Mouse (Mus musculus) stomach, embryonic 15.5 days (tissue): ENCODE data around the gene Krtap10-10. TPM values are rescaled to one million over a fixed set of nuclear protein-coding genes. Genes with fewer than 3 reads are reported as not detected.
"Not testable (repeated sequence)": the region's sequence is repeated elsewhere in the genome, so short reads cannot be mapped to it uniquely, and the experiment has no call there.

Source experiments
- ATAC-seq: fragments of 200-750 bp; cut with Nextera tagmentation; 2 replicates; pipeline ENCODE4 v1.8.0; 2017; ENCODE audit warnings: low read depth, moderate number of reproducible peaks, moderate TSS enrichment; ENCODE audit not compliant: insufficient read depth, low FRiP score
- H3K27ac ChIP-seq: fragments of 300-500 bp; sonication (generic); 2 replicates; pipeline ENCODE4 v1.5.1; 2015; ENCODE audit warnings: mild to moderate bottlenecking, inconsistent platforms
- H3K27me3 ChIP-seq: fragments of 300-500 bp; sonication (generic); replicated peaks from 2 replicates; pipeline ENCODE4 v1.6.1; 2015; ENCODE audit warnings: inconsistent platforms
- H3K36me3 ChIP-seq: fragments of 300-500 bp; sonication (generic); 2 replicates; pipeline ENCODE4 v1.6.1; 2015; ENCODE audit warnings: inconsistent platforms
- H3K4me1 ChIP-seq: fragments of 300-500 bp; sonication (generic); 2 replicates; pipeline ENCODE4 v1.6.1; 2015; ENCODE audit warnings: inconsistent platforms
- H3K4me2 ChIP-seq: fragments of 300-500 bp; sonication (generic); 2 replicates; pipeline ENCODE4 v1.6.1; 2015; ENCODE audit warnings: mild to moderate bottlenecking, inconsistent platforms
- H3K4me3 ChIP-seq: fragments of 300-500 bp; sonication (generic); replicated peaks from 2 replicates; pipeline ENCODE4 v1.5.1; 2015; ENCODE audit warnings: inconsistent platforms
- H3K9ac ChIP-seq: fragments of 300-500 bp; sonication (generic); 2 replicates; pipeline ENCODE4 v1.6.1; 2015; ENCODE audit warnings: inconsistent platforms
- H3K9me3 ChIP-seq: fragments of 300-500 bp; sonication (generic); 2 replicates; pipeline ENCODE4 v1.6.1; 2016; ENCODE audit warnings: inconsistent platforms
- WGBS: fragments of 180-500 bp; shearing (Covaris S2); methylation state at CpG from one replicate; pipeline ENCODE4 v1.1.7; 2015; 5-methylcytosine and 5-hydroxymethylcytosine counted together
- polyA plus RNA-seq: library from polyadenylated mRNA; unstranded; fragments of >200 nt; fragmentation: Nextera tagmentation; extraction: Ambion mirVana; gene quantifications from 2 replicates; pipeline ENCODE4 v1.2.1, GENCODE M21; 2015

Krtap10-10 gene
- polyA plus RNA-seq, result not detected in 2 replicates

DNA sequence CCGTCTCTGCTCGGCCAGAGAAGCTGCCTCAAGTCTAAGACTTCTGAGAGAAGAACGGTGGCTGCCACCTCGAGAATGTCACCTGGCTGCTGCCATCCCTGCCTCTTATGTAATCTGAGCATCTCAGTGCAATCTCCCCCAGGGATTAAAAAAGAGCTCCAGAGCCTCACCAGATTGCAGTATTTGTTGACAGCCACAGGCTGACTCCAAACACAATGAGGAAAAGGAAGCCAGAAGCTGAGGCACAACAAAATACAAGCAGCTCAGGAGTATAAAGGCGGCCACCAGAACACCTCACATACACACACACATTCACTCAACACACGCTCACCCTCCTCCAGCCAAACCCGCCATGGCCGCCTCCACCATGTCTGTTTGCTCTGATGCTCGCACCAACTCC lies at the start of gene Krtap10-10:
Krtap10-10 (plus strand) TSS at position 301 of the 400 bp plus-strand sequence.
- ATAC-seq, result no peak
- H3K4me1 ChIP-seq, result no peaks in the 10 kb centered on the region
- no peaks in the 10 kb centered on the region for H3K9me3 ChIP-seq
- H3K9ac ChIP-seq, result no peak within 1 kb of the TSS
- 73% methylated on average over 9 of the region's 9 CpGs for WGBS
- H3K27ac ChIP-seq, result no peak within 1 kb of the TSS
- H3K27me3 ChIP-seq, result no peaks in the 10 kb centered on the region
- H3K4me3 ChIP-seq, result no peak within 1 kb of the TSS
- no peak within 1 kb of the TSS for H3K4me2 ChIP-seq
- H3K36me3 ChIP-seq, result no peaks in the 10 kb centered on the region

DNA sequence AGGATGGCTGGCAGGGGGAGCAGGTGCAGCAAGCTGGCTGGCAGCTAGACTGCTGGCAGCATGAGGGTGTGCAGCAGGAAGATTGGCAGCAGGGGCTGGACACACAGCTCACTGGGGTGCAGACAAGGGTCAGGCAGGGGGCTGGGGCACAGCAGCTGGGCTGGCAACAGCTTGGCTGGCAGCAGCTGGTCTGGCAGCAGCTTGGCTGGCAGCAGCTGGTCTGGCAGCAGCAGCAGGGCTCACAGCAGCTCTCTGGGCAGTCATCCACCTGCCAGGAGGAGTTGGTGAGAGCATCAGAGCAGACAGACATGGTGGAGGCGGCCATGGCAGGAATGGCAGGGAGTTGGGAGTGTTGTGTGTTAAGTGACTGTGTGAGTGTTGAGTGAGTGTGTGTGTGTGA lies 47.9 kb upstream of the Krtap10-10 start, which contains the start of gene Gm7137:
Gm7137 (minus strand) TSS at position 325 of the 400 bp plus-strand sequence.
- not testable (repeated sequence) for H3K4me1 ChIP-seq, H3K4me3 ChIP-seq, ATAC-seq, H3K9ac ChIP-seq, H3K27ac ChIP-seq, H3K36me3 ChIP-seq, H3K4me2 ChIP-seq, H3K9me3 ChIP-seq, H3K27me3 ChIP-seq
- 36% methylated on average over 1 of the region's 1 CpGs for WGBS

GRCm38 (mm10) chr10:77788621-77789020 lies 47.1 kb upstream of the Krtap10-10 start:
- WGBS, result 71% methylated on average over 2 of the region's 2 CpGs
- no peak for ATAC-seq
- Histone ChIP-seq H3K4me3 (no peak overlapping the region), H3K27me3 (no peaks in the 10 kb centered on the region), H3K27ac (no peak overlapping the region), H3K9ac (no peak overlapping the region), H3K9me3 (no peaks in the 10 kb centered on the region), H3K4me1 (no peaks in the 10 kb centered on the region), H3K4me2 (no peak overlapping the region), H3K36me3 (no peaks in the 10 kb centered on the region)

- ATAC-seq, result no peak
- 0 out of 2 replicates have a peak, but pooled peaks cover 4% of the 10 kb centered on the region for H3K4me1 ChIP-seq
- H3K27ac ChIP-seq, result no peak within 1 kb of the TSS
Observed at GRCm38 (mm10) chr10:77794976-77795375, 40.8 kb upstream of the Krtap10-10 start, which contains the start of gene Gm9639. Gene Gm9639 (minus strand): TSS chr10:77795076.

GRCm38 (mm10) chr10:77797677-77798076 lies 38.1 kb upstream of the Krtap10-10 start:
- Histone ChIP-seq H3K4me1 (0 out of 2 replicates have a peak, but pooled peaks cover 4% of the 10 kb centered on the region), H3K4me2 (no peak overlapping the region), H3K9ac (no peak overlapping the region), H3K27ac (no peak overlapping the region), H3K27me3 (no peaks in the 10 kb centered on the region), H3K9me3 (no peaks in the 10 kb centered on the region), H3K36me3 (no peaks in the 10 kb centered on the region), H3K4me3 (no peak overlapping the region)
- 24% methylated on average over 3 of the region's 3 CpGs for WGBS
- ATAC-seq, result no peak

More at GRCm38 (mm10) chr10:77794976-77795375, 40.8 kb upstream of the Krtap10-10 start, which contains the start of gene Gm9639:
- Histone ChIP-seq H3K9ac (no peak within 1 kb of the TSS), H3K27me3 (no peaks in the 10 kb centered on the region), H3K4me3 (no peak within 1 kb of the TSS), H3K9me3 (no peaks in the 10 kb centered on the region), H3K36me3 (no peaks in the 10 kb centered on the region), H3K4me2 (no peak within 1 kb of the TSS)
- 34% methylated on average over 2 of the region's 2 CpGs for WGBS

DNA sequence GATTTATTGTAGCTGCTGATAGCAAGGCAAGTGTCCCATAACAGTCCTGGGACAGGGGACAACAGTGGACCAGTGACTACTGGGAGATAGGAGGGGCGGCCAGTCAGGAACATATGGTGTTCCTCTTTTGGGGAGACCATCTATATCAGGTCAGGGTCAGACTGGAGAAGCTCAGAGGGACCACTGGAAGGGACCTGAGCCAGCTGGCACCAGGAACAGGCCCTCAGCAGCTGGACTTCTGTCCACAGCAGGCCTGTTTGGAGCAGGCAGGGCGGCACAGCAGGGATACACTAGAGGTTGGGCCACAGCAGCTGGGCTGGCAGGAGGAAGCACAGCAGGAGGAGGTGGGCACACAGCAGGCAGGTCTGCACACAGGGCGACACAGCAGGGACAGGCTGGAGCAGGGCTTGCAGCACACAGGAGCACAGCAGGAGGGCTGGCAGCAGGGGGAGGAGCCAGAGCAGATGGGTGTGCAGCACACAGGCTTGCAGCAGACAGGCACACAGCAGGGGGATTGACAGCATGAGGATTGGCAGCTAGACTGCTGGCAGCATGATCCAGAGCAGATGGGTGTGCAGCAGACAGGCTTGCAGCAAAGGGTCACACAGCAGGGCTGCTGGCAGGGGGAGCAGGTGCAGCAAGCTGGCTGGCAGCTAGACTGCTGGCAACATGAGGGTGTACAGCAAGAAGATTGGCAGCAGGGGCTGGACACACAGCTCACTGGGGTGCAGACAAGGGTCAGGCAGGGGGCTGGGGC lies 37.4 kb upstream of the Krtap10-10 start:
- not testable (repeated sequence) for ATAC-seq, H3K27ac ChIP-seq, H3K4me1 ChIP-seq, H3K27me3 ChIP-seq, H3K36me3 ChIP-seq, H3K9me3 ChIP-seq, H3K4me3 ChIP-seq, H3K9ac ChIP-seq, H3K4me2 ChIP-seq
- 53% methylated on average over 3 of the region's 3 CpGs for WGBS

- Histone ChIP-seq H3K36me3 (no peaks in the 10 kb centered on the region), H3K4me3 (no peak within 1 kb of the TSS), H3K4me2 (no peak within 1 kb of the TSS), H3K9ac (no peak within 1 kb of the TSS), H3K4me1 (0 out of 2 replicates have a peak, but pooled peaks cover 4% of the 10 kb centered on the region), H3K27me3 (no peaks in the 10 kb centered on the region), H3K27ac (no peak within 1 kb of the TSS), H3K9me3 (no peaks in the 10 kb centered on the region)
- WGBS, result 68% methylated on average over 8 of the region's 8 CpGs
- no peak for ATAC-seq
Observed at GRCm38 (mm10) chr10:77798921-77799508, 36.7 kb upstream of the Krtap10-10 start, which contains the start of gene Gm19668. Gene Gm19668 (minus strand): TSS chr10:77799133.

GRCm38 (mm10) chr10:77804095-77804494 lies 31.7 kb upstream of the Krtap10-10 start:
- H3K27me3 ChIP-seq, result no peaks in the 10 kb centered on the region
- H3K9ac ChIP-seq, result no peak overlapping the region
- no peaks in the 10 kb centered on the region for H3K36me3 ChIP-seq
- H3K4me2 ChIP-seq, result no peak overlapping the region
- H3K9me3 ChIP-seq, result no peaks in the 10 kb centered on the region
- 51% methylated on average over 3 of the region's 3 CpGs for WGBS
- no peak overlapping the region for H3K27ac ChIP-seq
- no peak for ATAC-seq
- H3K4me3 ChIP-seq, result no peak overlapping the region
- H3K4me1 ChIP-seq, result no peaks in the 10 kb centered on the region

DNA sequence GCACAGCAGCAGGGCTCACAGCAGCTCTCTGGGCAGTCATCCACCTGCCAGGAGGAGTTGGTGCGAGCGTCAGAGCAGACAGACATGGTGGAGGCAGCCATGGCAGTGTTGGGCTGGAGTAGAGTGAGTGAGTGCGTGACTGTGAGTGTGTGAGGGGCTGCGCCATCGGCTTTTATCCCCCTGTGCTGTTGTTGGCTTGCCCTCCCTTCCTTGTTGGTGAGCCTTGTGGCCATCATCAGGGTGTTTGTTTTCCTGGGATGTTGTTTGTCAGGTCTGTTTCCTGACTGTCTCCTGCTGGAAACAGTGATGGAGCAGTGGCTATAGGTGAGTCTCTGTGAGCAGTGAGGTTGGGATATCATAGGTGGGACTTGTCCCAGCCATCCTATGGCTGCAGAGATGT lies 24.0 kb upstream of the Krtap10-10 start, which contains the start of gene Gm9507:
Gm9507 (minus strand) TSS at position 101 of the 400 bp plus-strand sequence.
- Histone ChIP-seq H3K27ac (no peak within 1 kb of the TSS), H3K4me3 (no peak within 1 kb of the TSS), H3K4me2 (no peak within 1 kb of the TSS), H3K9ac (no peak within 1 kb of the TSS), H3K36me3 (no peaks in the 10 kb centered on the region), H3K27me3 (no peaks in the 10 kb centered on the region), H3K9me3 (no peaks in the 10 kb centered on the region), H3K4me1 (no peaks in the 10 kb centered on the region)
- 67% methylated on average over 5 of the region's 5 CpGs for WGBS
- no peak for ATAC-seq

- Histone ChIP-seq H3K27me3 (no peaks in the 10 kb centered on the region), H3K36me3 (no peaks in the 10 kb centered on the region), H3K9me3 (no peaks in the 10 kb centered on the region), H3K4me3 (no peak within 1 kb of the TSS), H3K27ac (no peak within 1 kb of the TSS), H3K4me2 (no peak within 1 kb of the TSS), H3K9ac (no peak within 1 kb of the TSS), H3K4me1 (no peaks in the 10 kb centered on the region)
- 33% methylated on average over 4 of the region's 4 CpGs for WGBS
- ATAC-seq, result no peak
Observed at GRCm38 (mm10) chr10:77814382-77814781, 21.4 kb upstream of the Krtap10-10 start, which contains the start of gene Gm2696. Gene Gm2696 (plus strand): TSS chr10:77814682.

DNA sequence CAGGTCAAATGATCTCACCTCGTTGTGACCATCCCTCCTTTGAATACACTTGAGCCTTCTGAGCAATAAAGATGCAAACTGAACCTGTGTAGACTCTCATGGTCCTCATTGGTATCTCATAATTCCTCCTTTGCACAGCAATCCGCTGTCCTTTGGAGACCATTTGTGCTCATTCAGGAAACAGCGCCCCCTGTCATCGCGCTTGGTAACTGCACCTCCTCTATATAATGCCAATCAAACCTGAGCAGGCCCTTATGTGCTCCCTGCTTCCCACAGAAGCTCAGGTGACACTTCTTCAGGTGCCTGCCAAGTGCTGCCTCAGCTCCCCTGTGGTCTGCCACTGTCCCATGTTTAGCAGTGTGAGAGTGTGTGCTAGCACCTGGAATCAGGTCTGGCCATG lies 20.2 kb upstream of the Krtap10-10 start:
- no peak overlapping the region for H3K4me2 ChIP-seq
- H3K27ac ChIP-seq, result no peak overlapping the region
- H3K9ac ChIP-seq, result no peak overlapping the region
- no peaks in the 10 kb centered on the region for H3K9me3 ChIP-seq
- H3K4me1 ChIP-seq, result no peaks in the 10 kb centered on the region
- no peak overlapping the region for H3K4me3 ChIP-seq
- WGBS, result 31% methylated on average over 5 of the region's 5 CpGs
- ATAC-seq, result no peak
- no peaks in the 10 kb centered on the region for H3K36me3 ChIP-seq
- no peaks in the 10 kb centered on the region for H3K27me3 ChIP-seq

DNA sequence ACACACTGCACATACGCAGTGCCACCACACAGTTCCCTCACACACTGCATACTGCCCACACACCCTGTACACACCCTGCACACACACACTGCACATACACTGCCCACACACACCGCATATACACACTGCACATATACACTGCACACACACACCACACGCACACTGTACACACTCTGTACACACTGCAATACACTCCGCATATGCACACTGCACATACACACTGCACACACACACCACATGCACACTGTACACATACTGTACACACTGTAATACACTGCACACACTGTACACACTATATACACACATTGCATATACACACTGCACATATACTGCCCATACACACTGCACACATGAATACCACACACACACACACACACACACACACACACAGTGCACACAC lies 17.2 kb upstream of the Krtap10-10 start:
- H3K27me3 ChIP-seq, result no peaks in the 10 kb centered on the region
- H3K4me3 ChIP-seq, result no peak overlapping the region
- no peaks in the 10 kb centered on the region for H3K9me3 ChIP-seq
- no peak overlapping the region for H3K9ac ChIP-seq
- no peak overlapping the region for H3K27ac ChIP-seq
- no peaks in the 10 kb centered on the region for H3K36me3 ChIP-seq
- no peaks in the 10 kb centered on the region for H3K4me1 ChIP-seq
- WGBS, result 94% methylated on average over 4 of the region's 4 CpGs
- no peak for ATAC-seq
- H3K4me2 ChIP-seq, result no peak overlapping the region
